Mouse (Mus musculus) c-Kit-positive CD71-positive TER-119-negative erythroid progenitor cells, embryonic 14.5 days (primary cell): Measurements from ENCODE around the gene Prkg2.

Source experiments
- DNase-seq: peaks from one replicate; pipeline ENCODE4 v3.0.0-alpha.2; 2013; ENCODE audit warnings: low read depth

Gene Prkg2

GRCm38 (mm10) chr5:98975877-98976672 is 61.1 kb downstream of the Prkg2 start:
- DNase-seq, result no peak

GRCm38 (mm10) chr5:98966679-98967078 is 70.5 kb downstream of the Prkg2 start:
- DNase-seq, result no peak

GRCm38 (mm10) chr5:98965139-98965538 is 72.0 kb downstream of the Prkg2 start:
- no peak for DNase-seq

- DNase-seq, result no peak
Observed at GRCm38 (mm10) chr5:98964367-98964766, 72.8 kb downstream of the Prkg2 start.

GRCm38 (mm10) chr5:98962472-98962871 is 74.7 kb downstream of the Prkg2 start:
- DNase-seq, result no peak

- no peak for DNase-seq
Observed at GRCm38 (mm10) chr5:98955576-98955975, 81.6 kb downstream of the Prkg2 start.

- no peak for DNase-seq
Observed at GRCm38 (mm10) chr5:98953386-98953785, 83.8 kb downstream of the Prkg2 start.

- no peak for DNase-seq
Observed at GRCm38 (mm10) chr5:98951566-98951965, 85.6 kb downstream of the Prkg2 start.

GRCm38 (mm10) chr5:98950495-98951092 is 86.6 kb downstream of the Prkg2 start:
- no peak for DNase-seq

- DNase-seq, result no peak
Observed at GRCm38 (mm10) chr5:98949784-98950183, 87.4 kb downstream of the Prkg2 start.

GRCm38 (mm10) chr5:98946656-98947055 is 90.5 kb downstream of the Prkg2 start:
- no peak for DNase-seq

GRCm38 (mm10) chr5:98946117-98946620 is 91.0 kb downstream of the Prkg2 start:
- DNase-seq, result no peak

GRCm38 (mm10) chr5:98943776-98944175 is 93.4 kb downstream of the Prkg2 start:
- no peak for DNase-seq

- DNase-seq, result no peak
Observed at GRCm38 (mm10) chr5:98940731-98941130, 96.4 kb downstream of the Prkg2 start.

GRCm38 (mm10) chr5:98939631-98940208 is 97.4 kb downstream of the Prkg2 start:
- DNase-seq, result no peak

- DNase-seq, result no peak
Observed at GRCm38 (mm10) chr5:98939116-98939515, 98.0 kb downstream of the Prkg2 start.

GRCm38 (mm10) chr5:98937879-98938278 is 99.3 kb downstream of the Prkg2 start:
- no peak for DNase-seq

GRCm38 (mm10) chr5:98936650-98937049 is 100.5 kb downstream of the Prkg2 start:
- DNase-seq, result no peak

- DNase-seq, result no peak
Observed at GRCm38 (mm10) chr5:98935930-98936329, 101.2 kb downstream of the Prkg2 start.

- DNase-seq, result no peak
Observed at GRCm38 (mm10) chr5:98922921-98923320, 114.2 kb downstream of the Prkg2 start.

- no peak for DNase-seq
Observed at GRCm38 (mm10) chr5:98921608-98922007, 115.5 kb downstream of the Prkg2 start.

- no peak for DNase-seq
Observed at GRCm38 (mm10) chr5:98918716-98919115, 118.4 kb downstream of the Prkg2 start.

GRCm38 (mm10) chr5:98902339-98902738 is 134.8 kb downstream of the Prkg2 start:
- DNase-seq, result no peak
